Mouse (Mus musculus): ENCODE results near the gene Hsdl2. TPM values are rescaled to one million over a fixed set of nuclear protein-coding genes. Genes with fewer than 3 reads are reported as not detected.
"Not testable (repeated sequence)": the region's sequence is repeated elsewhere in the genome, so short reads cannot be mapped to it uniquely, and the experiment has no call there.

Gene Hsdl2
- polyA plus RNA-seq, 1 experiment: 0.35 TPM

DNA sequence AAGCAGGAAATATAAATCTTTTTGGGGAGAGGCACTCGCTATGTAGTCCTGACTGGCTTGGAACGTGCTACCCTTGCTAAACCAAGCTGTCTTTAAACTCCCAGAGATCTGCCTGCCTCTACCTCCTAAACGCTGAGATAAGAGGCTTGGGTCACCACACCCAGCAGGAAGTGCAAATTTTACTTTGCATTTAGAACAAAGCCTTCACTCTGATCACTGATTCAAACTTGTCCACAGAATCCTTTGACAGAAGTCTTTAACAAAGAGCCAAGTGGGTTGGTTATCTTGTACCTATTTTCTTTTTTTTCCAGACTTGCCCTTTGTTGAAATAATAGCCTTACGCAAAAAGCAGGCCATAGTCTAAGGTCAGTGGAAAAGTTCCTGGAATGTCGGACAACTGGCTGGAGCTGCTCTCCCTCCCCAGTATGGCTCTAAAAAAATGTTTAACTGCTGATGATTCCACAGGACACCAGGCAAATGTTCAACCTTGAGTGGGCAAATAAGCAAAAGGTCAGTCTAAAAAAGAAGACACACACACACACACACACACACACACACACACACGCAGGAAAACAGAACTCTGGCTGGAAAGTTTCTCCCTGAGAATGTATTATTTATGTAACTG lies 23.2 kb upstream of the Hsdl2 start:
- Histone ChIP-seq H3K4me1 (ENCODE audit: control insufficient read depth) (peaks cover 25% of the 10 kb centered on the region), H3K4me3 (replicated peaks) (no peak overlapping the region), H3K27me3 (ENCODE audit: control insufficient read depth) (no peaks in the 10 kb centered on the region), H3K9me3 (ENCODE audit: control insufficient read depth, low read length) (no peaks in the 10 kb centered on the region), H3K36me3 (ENCODE audit: control insufficient read depth) (no peaks in the 10 kb centered on the region)
- TF ChIP-seq GATA1 (IDR thresholded peaks at IDR 0.05; ENCODE audit: low read length) (no peak), TAL1 (IDR thresholded peaks at IDR 0.05; ENCODE audit: low read length) (no peak)

DNA sequence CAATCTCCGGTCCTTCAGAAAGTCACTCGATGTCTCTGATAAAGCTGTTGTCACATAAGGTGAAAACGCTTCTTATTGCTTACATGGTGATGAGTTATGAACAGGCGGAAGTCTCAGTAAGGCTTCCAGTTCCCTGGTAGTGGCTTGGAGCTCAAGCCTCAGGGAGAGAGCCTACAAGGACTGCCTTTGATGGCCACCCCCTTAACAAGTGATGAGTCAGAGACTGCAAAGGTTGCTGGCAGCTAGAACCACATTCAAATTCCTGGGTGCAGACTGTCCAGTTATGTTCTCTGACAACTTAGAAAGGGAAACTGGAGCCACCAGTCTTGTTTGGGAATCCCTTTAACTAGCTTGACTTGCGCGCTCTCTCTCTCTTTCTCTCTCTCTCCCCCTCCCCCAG lies 21.2 kb upstream of the Hsdl2 start:
- TF ChIP-seq TAL1 (IDR thresholded peaks at IDR 0.05; ENCODE audit: low read length) (no peak), GATA1 (IDR thresholded peaks at IDR 0.05; ENCODE audit: low read length) (no peak)
- no peak overlapping the region for H3K4me3 ChIP-seq (replicated peaks)
- H3K9me3 ChIP-seq (ENCODE audit: control insufficient read depth, low read length): no peaks in the 10 kb centered on the region
- H3K4me1 ChIP-seq (ENCODE audit: control insufficient read depth): peaks cover 18% of the 10 kb centered on the region
- H3K27me3 ChIP-seq (ENCODE audit: control insufficient read depth): no peaks in the 10 kb centered on the region
- no peaks in the 10 kb centered on the region for H3K36me3 ChIP-seq (ENCODE audit: control insufficient read depth)

DNA sequence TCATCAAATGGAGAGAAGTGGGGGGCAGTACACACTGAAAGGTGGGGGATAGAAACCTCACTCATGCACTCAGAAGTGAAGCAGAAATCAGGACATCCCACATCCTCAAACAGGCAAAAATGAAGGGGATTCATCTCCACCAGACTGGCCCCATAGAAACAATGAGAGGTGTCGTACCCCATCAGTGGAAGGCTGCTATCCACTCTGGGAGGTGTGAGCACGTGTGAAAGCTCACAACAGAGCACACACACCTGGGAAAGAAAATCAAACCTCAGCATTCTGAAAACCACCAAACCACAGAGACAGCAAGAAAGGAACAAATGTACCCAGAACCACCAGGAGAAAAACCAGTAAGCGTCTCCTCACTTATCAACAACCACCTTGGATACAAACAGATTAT lies 17.2 kb upstream of the Hsdl2 start:
- H3K9me3 ChIP-seq (ENCODE audit: control insufficient read depth, low read length): peaks cover 4% of the 10 kb centered on the region; the same call in 1 of the 2 replicates
- no peaks in the 10 kb centered on the region for H3K27me3 ChIP-seq (ENCODE audit: control insufficient read depth)
- H3K36me3 ChIP-seq (ENCODE audit: control insufficient read depth): no peaks in the 10 kb centered on the region; the same call in 1 of the 2 replicates
- TF ChIP-seq GATA1 (IDR thresholded peaks at IDR 0.05; ENCODE audit: low read length): no peak
- TF ChIP-seq TAL1 (IDR thresholded peaks at IDR 0.05; ENCODE audit: low read length): no peak
- H3K4me3 ChIP-seq (replicated peaks): no peak overlapping the region
- H3K4me1 ChIP-seq (ENCODE audit: control insufficient read depth): peaks cover 13% of the 10 kb centered on the region

DNA sequence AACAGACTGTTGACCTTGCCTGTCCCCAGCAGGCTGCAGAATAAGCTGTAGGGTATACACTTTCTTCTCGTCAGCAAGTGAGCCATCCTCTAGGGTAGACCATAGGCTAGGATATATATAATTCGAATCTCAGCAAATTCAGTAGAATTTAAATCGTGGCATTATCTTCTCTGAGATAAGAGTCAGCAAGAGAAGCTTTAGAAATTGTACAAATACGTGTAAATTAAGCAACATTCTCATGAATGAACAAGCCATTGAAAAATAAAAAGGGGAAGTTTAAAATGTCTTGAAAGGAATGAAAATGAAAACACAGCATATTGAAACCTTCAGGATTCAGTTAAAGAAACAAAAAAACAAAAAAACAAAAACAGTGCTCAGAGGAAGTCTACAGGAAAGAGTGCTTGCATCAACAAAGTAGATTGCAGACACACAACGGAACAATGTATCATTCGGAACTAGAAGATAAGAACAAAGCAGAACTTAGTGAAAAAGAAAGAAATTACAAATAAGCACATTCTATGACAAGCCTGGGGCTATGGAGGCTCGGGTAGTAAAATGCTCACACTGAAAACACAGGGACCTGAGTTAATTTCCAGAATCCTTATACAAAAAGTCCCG lies 15.7 kb upstream of the Hsdl2 start:
- Histone ChIP-seq H3K36me3 (ENCODE audit: control insufficient read depth) (no peaks in the 10 kb centered on the region; the same call in 1 of the 2 replicates), H3K27me3 (ENCODE audit: control insufficient read depth) (no peaks in the 10 kb centered on the region), H3K9me3 (ENCODE audit: control insufficient read depth, low read length) (peaks cover 4% of the 10 kb centered on the region; the same call in 1 of the 2 replicates), H3K4me3 (replicated peaks) (no peak overlapping the region), H3K4me1 (ENCODE audit: control insufficient read depth) (peaks cover 23% of the 10 kb centered on the region)
- TF ChIP-seq TAL1 (IDR thresholded peaks at IDR 0.05; ENCODE audit: low read length) (no peak), GATA1 (IDR thresholded peaks at IDR 0.05; ENCODE audit: low read length) (no peak)

DNA sequence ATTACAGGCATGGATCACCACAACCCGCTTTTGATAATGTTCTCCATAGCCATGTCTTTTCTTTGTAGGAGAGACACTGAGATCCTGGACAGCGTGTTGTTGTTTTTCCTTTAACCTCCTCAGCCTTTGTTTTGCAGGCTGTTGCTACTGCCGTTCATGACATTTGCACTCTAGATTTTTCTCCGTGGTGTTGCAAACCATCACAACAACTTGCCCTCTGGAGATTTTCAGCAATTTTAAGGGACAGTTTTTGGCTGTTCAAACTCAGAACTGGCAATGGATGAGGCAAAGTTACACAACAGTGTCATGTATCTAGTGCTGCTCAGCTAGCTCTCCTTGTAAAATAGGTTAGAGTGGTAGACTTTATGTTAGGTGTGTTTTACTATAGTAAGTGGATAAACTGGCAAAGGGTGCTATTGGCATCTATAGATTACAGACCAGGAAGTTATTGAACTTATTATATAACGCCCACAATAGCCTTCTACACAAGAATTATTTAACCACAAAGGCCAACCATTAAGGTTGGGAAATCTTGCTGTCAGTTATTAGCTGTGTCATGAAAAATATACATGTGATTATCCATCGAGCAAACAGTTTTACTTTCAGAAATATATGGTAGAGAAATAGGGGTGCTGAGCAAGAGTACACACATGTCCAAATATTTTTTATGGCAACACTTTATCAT lies 13.6 kb upstream of the Hsdl2 start:
- peaks cover 37% of the 10 kb centered on the region for H3K4me1 ChIP-seq (ENCODE audit: control insufficient read depth)
- H3K27me3 ChIP-seq (ENCODE audit: control insufficient read depth): no peaks in the 10 kb centered on the region
- no peak for TF ChIP-seq TAL1 (IDR thresholded peaks at IDR 0.05; ENCODE audit: low read length)
- TF ChIP-seq GATA1 (IDR thresholded peaks at IDR 0.05; ENCODE audit: low read length): no peak
- peaks cover 4% of the 10 kb centered on the region; the same call in 1 of the 2 replicates for H3K9me3 ChIP-seq (ENCODE audit: control insufficient read depth, low read length)
- no peak overlapping the region for H3K4me3 ChIP-seq (replicated peaks)
- H3K36me3 ChIP-seq (ENCODE audit: control insufficient read depth): no peaks in the 10 kb centered on the region; the same call in 1 of the 2 replicates

DNA sequence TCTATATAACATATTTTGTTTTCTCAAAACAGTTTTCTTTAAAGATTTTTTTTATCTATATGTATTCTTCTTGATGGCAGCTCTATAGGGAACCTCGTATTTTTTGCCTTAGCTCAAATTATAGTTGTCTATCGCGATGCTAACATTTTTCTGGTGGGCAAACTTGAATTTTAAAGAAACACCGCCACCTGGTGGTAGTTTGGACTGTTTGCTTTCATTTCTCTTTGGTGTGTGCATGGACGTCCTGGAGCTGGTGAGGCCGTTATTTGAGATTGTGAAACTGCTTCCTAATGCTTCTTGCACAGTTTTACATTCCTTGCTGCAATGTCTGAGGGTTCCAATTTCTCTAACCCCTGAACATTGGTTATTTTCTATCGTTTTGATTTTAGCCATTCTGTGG lies 11.8 kb upstream of the Hsdl2 start:
- peaks cover 43% of the 10 kb centered on the region for H3K4me1 ChIP-seq (ENCODE audit: control insufficient read depth)
- H3K36me3 ChIP-seq (ENCODE audit: control insufficient read depth): no peaks in the 10 kb centered on the region; the same call in 1 of the 2 replicates
- peak overlapping the region; percentile 20 for H3K4me3 ChIP-seq (replicated peaks)
- no peaks in the 10 kb centered on the region for H3K27me3 ChIP-seq (ENCODE audit: control insufficient read depth)
- TF ChIP-seq TAL1 (IDR thresholded peaks at IDR 0.05; ENCODE audit: low read length) (no peak), GATA1 (IDR thresholded peaks at IDR 0.05; ENCODE audit: low read length) (no peak)
- peaks cover 4% of the 10 kb centered on the region; the same call in 1 of the 2 replicates for H3K9me3 ChIP-seq (ENCODE audit: control insufficient read depth, low read length)

DNA sequence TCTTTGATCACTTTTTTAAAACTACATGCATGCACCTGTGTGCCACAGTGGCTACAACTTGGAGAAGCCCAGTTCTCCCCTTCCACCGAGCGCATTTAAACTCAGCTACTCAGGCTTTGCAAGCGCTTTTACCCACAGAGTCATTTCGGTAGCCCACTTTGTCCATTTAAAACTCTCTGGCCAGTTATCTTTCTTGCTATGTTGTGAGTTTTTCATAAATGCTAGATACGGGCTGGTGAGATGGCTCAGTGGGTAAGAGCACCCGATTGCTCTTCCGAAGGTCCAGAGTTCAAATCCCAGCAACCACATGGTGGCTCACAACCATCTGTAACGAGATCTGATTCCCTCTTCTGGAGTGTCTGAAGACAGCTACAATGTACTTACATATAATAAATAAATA lies 10.8 kb upstream of the Hsdl2 start:
- H3K4me1 ChIP-seq (ENCODE audit: control insufficient read depth): peaks cover 43% of the 10 kb centered on the region
- H3K9me3 ChIP-seq (ENCODE audit: control insufficient read depth, low read length); H3K27me3 ChIP-seq (ENCODE audit: control insufficient read depth): not testable (repeated sequence)

DNA sequence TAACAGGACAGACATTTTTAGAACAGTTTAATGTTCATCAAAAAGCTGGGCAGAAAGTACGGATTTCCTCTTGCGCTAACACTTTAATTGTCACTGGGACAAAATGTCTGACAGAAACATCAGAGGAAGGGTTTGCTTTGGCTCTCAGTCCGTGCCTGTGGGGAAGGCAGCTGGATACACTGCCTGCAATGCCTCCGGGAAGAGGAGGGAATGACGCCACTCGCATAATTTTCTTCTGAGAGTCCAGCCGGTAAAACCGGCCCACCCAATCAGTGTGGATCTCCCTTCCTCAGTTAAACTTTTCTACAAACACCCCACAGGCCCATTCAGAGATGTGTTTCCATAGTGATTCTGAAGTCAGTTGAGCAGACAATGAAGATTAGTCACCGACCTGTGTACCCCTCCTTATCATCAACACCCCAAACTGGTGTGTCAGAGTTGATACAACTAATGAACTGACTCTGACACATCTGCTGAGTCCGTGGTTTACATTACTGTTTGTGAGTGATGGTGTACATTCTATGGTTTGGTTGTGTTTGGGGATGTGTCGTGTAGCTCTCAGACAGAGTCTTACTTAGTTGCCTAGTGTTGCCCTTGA lies 8.7 kb upstream of the Hsdl2 start:
- no peaks in the 10 kb centered on the region for H3K36me3 ChIP-seq (ENCODE audit: control insufficient read depth)
- H3K4me3 ChIP-seq (replicated peaks): peak overlapping the region; percentile 19
- TF ChIP-seq TAL1 (IDR thresholded peaks at IDR 0.05; ENCODE audit: low read length): no peak
- no peak for TF ChIP-seq GATA1 (IDR thresholded peaks at IDR 0.05; ENCODE audit: low read length)
- no peaks in the 10 kb centered on the region for H3K9me3 ChIP-seq (ENCODE audit: control insufficient read depth, low read length)
- H3K27me3 ChIP-seq (ENCODE audit: control insufficient read depth): no peaks in the 10 kb centered on the region
- H3K4me1 ChIP-seq (ENCODE audit: control insufficient read depth): peaks cover 40% of the 10 kb centered on the region

More for the DNA sequence above, 10.8 kb upstream of the Hsdl2 start:
- not testable (repeated sequence) for H3K4me3 ChIP-seq (replicated peaks); H3K36me3 ChIP-seq (ENCODE audit: control insufficient read depth)

Measured in erythroblast, embryonic 14.5 days (primary cell).